Mouse (Mus musculus) intestine, embryonic 14.5 days (tissue): Measurements from ENCODE around the gene Lrrc31. TPM values are rescaled to one million over a fixed set of nuclear protein-coding genes. Genes with fewer than 3 reads are reported as not detected.

ENCODE experiments used
- ATAC-seq: fragments of 200-750 bp; cut with Nextera tagmentation; replicated peaks from 2 replicates; pipeline ENCODE4 v1.8.0; 2017; ENCODE audit warnings: low read depth, moderate number of reproducible peaks, moderate TSS enrichment, moderate library complexity; ENCODE audit not compliant: low FRiP score, low TSS enrichment
- DNase-seq: peaks from one replicate; pipeline ENCODE4 v3.0.0-alpha.2; 2018; ENCODE audit warnings: low spot score
- H3K27ac ChIP-seq: fragments of 300-500 bp; sonication (generic); 2 replicates; pipeline ENCODE4 v1.5.1; 2014; ENCODE audit warnings: low read depth, mild to moderate bottlenecking, control low read depth
- H3K27me3 ChIP-seq: fragments of 300-500 bp; sonication (generic); replicated peaks from 2 replicates; pipeline ENCODE4 v1.6.1; 2014; ENCODE audit warnings: low read length, control low read depth; ENCODE audit not compliant: control insufficient read depth, insufficient read depth
- H3K36me3 ChIP-seq: fragments of 300-500 bp; sonication (generic); 2 replicates; pipeline ENCODE4 v1.6.1; 2014; ENCODE audit warnings: low read length, control low read depth; ENCODE audit not compliant: control insufficient read depth, insufficient read depth
- H3K4me1 ChIP-seq: fragments of 300-500 bp; sonication (generic); replicated peaks from 2 replicates; pipeline ENCODE4 v1.6.1; 2014; ENCODE audit warnings: low read length, control low read depth, mixed read lengths; ENCODE audit not compliant: control insufficient read depth, insufficient read depth
- H3K4me2 ChIP-seq: fragments of 300-500 bp; sonication (generic); 2 replicates; pipeline ENCODE4 v1.6.1; 2014; ENCODE audit warnings: low read length
- H3K4me3 ChIP-seq: fragments of 300-500 bp; sonication (generic); 2 replicates; pipeline ENCODE4 v1.5.1; 2014; ENCODE audit warnings: low read depth, low read length, control low read depth, mixed read lengths
- H3K9ac ChIP-seq: fragments of 300-500 bp; sonication (generic); 2 replicates; pipeline ENCODE4 v1.6.1; 2014; ENCODE audit warnings: mild to moderate bottlenecking, low read length
- H3K9me3 ChIP-seq: fragments of 300-500 bp; sonication (generic); 2 replicates; pipeline ENCODE4 v1.6.1; 2016; ENCODE audit warnings: low read length, control low read depth; ENCODE audit not compliant: control insufficient read depth
- WGBS: fragments of 180-500 bp; shearing (Covaris S2); extraction: QIAGEN DNeasy Blood & Tissue Kit; methylation state at CpG from one replicate; pipeline ENCODE4 v1.1.7; 2014; 5-methylcytosine and 5-hydroxymethylcytosine counted together
- polyA plus RNA-seq: library from polyadenylated mRNA; unstranded; fragments of >200 nt; fragmentation: Nextera tagmentation; extraction: Ambion mirVana; gene quantifications from 2 replicates; pipeline ENCODE4 v1.2.1, GENCODE M21; 2014

The Lrrc31 gene
- polyA plus RNA-seq, 1 experiment from 2014 or later: 0.66 TPM

DNA sequence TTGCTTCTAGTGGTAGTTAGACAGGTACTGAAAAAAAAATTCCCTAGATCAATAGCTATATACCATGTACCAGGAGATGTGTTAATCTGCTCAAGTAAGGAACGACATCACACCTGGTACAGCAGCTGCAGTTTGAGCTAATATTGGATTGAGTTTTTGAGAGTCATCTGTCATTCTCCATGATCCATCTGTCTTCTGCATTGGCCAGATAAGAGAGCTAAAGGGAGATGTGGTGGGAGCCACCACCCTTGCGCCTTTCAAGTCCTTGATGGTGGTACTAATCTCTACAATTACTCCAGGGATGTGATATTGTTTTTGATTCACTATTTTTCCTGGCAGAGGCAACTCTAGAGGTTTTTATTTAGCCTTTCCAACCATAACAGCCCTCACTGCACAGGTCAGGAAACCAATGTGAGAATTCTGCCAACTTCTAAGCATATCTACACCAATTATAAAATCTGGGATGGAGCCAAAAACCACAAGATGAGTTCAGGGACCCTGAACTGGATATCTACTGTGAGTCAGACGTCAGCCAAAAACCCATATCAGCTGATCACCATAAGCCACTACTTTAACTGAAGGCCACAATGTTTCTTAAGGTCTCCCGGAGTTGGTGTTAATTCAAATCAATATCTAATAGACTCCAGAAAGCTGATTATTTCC is 7.1 kb upstream of the Lrrc31 start:
- WGBS: 81% methylated on average over 4 of the region's 4 CpGs
- no peak for DNase-seq
- H3K4me1 ChIP-seq: no peaks in the 10 kb centered on the region
- ATAC-seq: no peak
- no peak overlapping the region for H3K9ac ChIP-seq
- H3K36me3 ChIP-seq: no peaks in the 10 kb centered on the region
- H3K4me2 ChIP-seq: no peak overlapping the region
- H3K27me3 ChIP-seq: no peaks in the 10 kb centered on the region
- no peaks in the 10 kb centered on the region for H3K9me3 ChIP-seq
- no peak overlapping the region for H3K4me3 ChIP-seq
- no peak overlapping the region for H3K27ac ChIP-seq

DNA sequence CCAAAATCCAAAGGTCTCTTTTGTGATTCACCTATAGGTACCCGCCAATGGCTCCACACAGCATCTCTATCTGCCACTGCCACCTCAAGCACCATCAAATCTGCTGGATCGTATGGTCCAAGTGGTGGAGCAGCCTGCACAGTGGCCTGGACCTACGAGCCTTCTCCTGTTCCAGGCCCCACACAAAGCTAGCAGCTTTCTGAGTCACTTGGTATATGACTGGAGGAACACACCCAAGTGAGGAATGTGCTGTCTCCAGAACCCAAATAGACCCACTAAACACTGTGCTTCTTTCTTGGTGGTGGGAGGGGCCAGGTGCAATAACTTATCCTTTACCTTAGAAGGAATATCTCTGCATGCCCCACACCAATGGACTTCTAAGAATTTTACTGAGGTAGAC is 6.3 kb upstream of the Lrrc31 start:
- WGBS: 82% methylated on average over 3 of the region's 3 CpGs
- no peak for ATAC-seq
- H3K36me3 ChIP-seq: no peaks in the 10 kb centered on the region
- no peak overlapping the region for H3K4me3 ChIP-seq
- no peak overlapping the region for H3K27ac ChIP-seq
- H3K4me1 ChIP-seq: no peaks in the 10 kb centered on the region
- H3K9me3 ChIP-seq: no peaks in the 10 kb centered on the region
- no peak overlapping the region for H3K4me2 ChIP-seq
- no peak overlapping the region for H3K9ac ChIP-seq
- no peak for DNase-seq
- H3K27me3 ChIP-seq: no peaks in the 10 kb centered on the region

DNA sequence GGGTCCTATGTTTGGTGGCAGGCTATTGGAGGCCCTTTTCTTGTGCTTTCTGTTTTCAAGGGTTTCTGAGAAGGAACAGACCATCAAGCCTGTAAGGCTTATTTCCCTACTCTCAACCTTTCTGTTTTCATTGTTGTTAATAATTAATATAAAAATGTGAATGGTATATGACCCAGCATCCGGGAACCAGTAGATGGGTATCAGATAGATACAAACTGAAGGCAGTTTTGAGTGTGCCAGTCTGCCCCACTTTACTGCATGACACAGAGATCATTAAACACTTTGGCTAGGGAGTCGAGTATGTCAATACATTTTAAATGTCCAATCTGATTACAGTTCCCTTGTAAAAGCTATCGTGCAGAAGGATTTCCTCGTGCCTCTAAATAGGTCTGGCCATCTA is 1.8 kb downstream of the Lrrc31 start:
- Histone ChIP-seq H3K27me3 (no peaks in the 10 kb centered on the region), H3K27ac (no peak overlapping the region), H3K4me3 (no peak overlapping the region), H3K4me2 (no peak overlapping the region), H3K36me3 (no peaks in the 10 kb centered on the region), H3K9me3 (no peaks in the 10 kb centered on the region), H3K4me1 (0 out of 2 replicates have a peak, but pooled peaks cover 4% of the 10 kb centered on the region), H3K9ac (no peak overlapping the region)
- WGBS: 43% methylated on average over 4 of the region's 4 CpGs
- no peak for DNase-seq
- no peak; the same call in 1 of the 2 replicates for ATAC-seq

DNA sequence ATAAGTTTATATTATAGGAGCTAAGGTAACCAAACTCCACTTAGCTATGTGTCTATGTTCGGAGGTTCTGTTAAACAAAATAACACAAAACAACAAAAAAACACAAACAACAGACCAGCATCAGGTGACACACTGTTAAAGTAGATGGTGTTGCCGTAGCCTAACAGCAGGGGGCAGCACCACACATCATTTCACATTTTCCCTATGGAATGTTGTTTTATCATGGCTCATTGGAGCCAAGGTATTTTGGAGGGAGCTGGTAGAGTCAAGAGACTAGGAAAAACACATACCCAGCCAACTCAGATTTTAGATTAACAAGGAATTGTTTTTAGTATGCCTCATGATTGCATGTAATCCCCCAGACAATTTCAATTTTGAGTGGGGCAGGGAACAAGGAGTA is 3.3 kb downstream of the Lrrc31 start:
- Histone ChIP-seq H3K9me3 (no peaks in the 10 kb centered on the region), H3K9ac (no peak overlapping the region), H3K27ac (no peak overlapping the region), H3K4me2 (no peak overlapping the region), H3K36me3 (no peaks in the 10 kb centered on the region), H3K27me3 (no peaks in the 10 kb centered on the region), H3K4me3 (no peak overlapping the region), H3K4me1 (0 out of 2 replicates have a peak, but pooled peaks cover 4% of the 10 kb centered on the region)
- no peak for ATAC-seq
- DNase-seq: peak; percentile 80
- 16% methylated on average over 2 of the region's 2 CpGs for WGBS

DNA sequence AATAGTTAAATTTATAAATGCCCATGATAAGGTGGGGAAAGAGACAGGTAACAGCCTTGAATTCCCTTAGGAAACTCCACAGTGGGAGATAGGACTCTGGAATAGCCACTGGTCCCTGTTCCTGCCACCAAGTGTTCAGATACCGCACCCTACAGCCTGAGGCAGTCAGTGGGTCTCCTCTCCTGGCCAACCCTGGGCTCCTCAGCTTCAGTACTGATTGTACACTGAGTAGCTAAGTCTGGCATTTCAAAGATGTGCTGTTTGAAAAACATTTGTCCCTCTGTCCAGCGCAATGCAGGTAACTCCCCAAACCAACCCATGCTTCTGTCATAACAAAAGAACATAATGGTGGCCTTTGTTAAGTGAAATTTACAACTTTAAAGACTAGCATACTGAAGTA is 4.0 kb downstream of the Lrrc31 start:
- Histone ChIP-seq H3K27ac (no peak overlapping the region), H3K36me3 (no peaks in the 10 kb centered on the region), H3K27me3 (no peaks in the 10 kb centered on the region), H3K4me3 (no peak overlapping the region), H3K9ac (no peak overlapping the region), H3K4me2 (no peak overlapping the region), H3K9me3 (no peaks in the 10 kb centered on the region), H3K4me1 (0 out of 2 replicates have a peak, but pooled peaks cover 4% of the 10 kb centered on the region)
- DNase-seq (no peak), ATAC-seq (no peak)
- 87% methylated on average over 2 of the region's 2 CpGs for WGBS

DNA sequence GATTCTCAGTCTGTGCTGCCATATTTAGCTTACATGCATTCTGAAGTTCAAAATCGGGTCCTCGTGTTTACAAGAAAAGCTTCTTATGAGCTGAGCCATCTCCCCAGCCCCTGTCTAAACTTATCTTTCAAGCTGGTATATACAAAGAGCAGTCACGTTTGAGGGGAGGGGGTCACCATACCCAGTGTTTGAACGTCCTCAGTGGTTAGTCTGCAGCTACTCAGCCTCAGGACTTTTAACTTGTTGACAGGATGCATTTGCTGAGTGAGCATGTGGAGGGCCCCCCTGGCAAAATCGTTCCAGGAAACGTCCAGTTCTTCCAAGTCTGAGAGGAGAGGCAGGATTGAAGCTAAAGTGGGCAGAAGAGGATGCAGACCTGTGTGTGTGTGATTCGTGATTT is 8.7 kb downstream of the Lrrc31 start:
- H3K4me3 ChIP-seq: no peak overlapping the region
- no peak overlapping the region for H3K4me2 ChIP-seq
- no peaks in the 10 kb centered on the region for H3K4me1 ChIP-seq
- no peak overlapping the region for H3K27ac ChIP-seq
- WGBS: 43% methylated on average over 7 of the region's 7 CpGs
- H3K27me3 ChIP-seq: no peaks in the 10 kb centered on the region
- no peaks in the 10 kb centered on the region for H3K36me3 ChIP-seq
- ATAC-seq (no peak), DNase-seq (no peak)
- H3K9ac ChIP-seq: no peak overlapping the region
- H3K9me3 ChIP-seq: no peaks in the 10 kb centered on the region

DNA sequence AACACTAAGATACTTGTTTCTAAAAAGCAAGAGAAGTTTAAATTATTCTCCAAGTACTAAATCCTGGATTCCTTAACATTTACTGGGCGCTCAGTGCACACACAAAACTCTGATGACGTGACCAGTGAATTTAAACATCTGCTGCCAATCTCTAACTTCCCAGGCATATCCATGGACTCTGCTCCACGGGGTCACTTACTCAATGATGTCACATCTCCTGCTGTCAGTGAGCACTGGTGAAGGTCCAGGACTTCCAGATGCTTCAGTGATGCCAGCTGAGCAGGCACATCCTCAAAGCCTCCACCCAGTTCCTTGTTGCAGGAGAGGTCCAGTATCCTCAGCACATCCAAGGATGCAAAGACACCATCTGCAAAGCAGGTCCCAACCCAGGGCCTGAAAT is 12.4 kb downstream of the Lrrc31 start:
- Histone ChIP-seq H3K36me3 (no peaks in the 10 kb centered on the region), H3K9me3 (no peaks in the 10 kb centered on the region)
- 84% methylated on average over 3 of the region's 3 CpGs for WGBS

DNA sequence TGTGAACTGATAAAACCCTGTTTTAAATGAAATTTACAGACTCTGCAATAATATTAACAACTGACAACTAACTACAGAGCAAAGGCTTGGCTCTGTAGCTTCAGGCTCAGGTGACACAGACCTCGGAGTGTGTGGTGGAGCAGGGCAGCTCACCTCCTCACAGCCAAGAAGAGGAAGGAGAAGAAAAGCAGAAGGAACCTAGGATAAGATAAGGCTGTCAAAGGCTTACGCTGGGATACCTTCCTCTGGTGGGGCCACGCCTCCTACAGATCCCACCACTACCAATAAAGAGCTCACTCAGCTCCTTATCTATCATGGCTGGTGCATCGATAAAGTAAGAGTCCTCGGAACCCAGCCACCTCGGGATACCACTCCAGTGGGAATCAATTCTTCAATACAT is 16.5 kb downstream of the Lrrc31 start:
- ATAC-seq: no peak
- H3K27ac ChIP-seq: no peak overlapping the region
- H3K4me1 ChIP-seq: no peaks in the 10 kb centered on the region
- no peak overlapping the region for H3K9ac ChIP-seq
- H3K4me3 ChIP-seq: no peak overlapping the region
- no peak overlapping the region for H3K4me2 ChIP-seq
- whole genome bisulfite sequencing: 60% methylated on average over 6 of the region's 6 CpGs
- no peaks in the 10 kb centered on the region for H3K36me3 ChIP-seq
- DNase-seq: no peak
- H3K27me3 ChIP-seq: no peaks in the 10 kb centered on the region
- no peaks in the 10 kb centered on the region for H3K9me3 ChIP-seq

More for the DNA sequence above, 12.4 kb downstream of the Lrrc31 start:
- Histone ChIP-seq H3K4me3 (no peak overlapping the region), H3K27me3 (no peaks in the 10 kb centered on the region), H3K4me1 (no peaks in the 10 kb centered on the region), H3K27ac (no peak overlapping the region), H3K4me2 (no peak overlapping the region), H3K9ac (no peak overlapping the region)
- DNase-seq (peak; percentile 45), ATAC-seq (no peak)

DNA sequence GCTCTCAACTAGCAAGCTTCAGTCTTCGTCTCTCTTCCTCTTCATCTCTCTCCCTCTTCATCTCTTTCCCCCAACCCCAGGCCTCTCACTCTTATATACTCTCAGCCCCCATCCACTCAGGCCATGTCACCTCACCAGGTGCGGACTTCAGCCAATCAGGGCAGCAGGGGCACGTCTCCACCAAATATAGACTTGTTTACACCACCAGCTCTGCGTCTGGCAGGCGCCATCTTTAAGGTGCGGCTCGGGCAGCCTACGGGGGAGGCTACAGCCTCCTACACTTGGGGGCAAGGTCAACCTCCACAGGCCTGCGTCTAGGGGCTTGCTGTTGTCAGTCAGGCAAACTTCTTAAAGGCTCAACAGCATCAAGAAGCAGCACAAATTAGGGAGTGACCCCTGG is 41.2 kb downstream of the Lrrc31 start:
- H3K4me2 ChIP-seq: no peak overlapping the region
- ATAC-seq: no peak
- WGBS: 78% methylated on average over 9 of the region's 9 CpGs

More for the DNA sequence above, 41.2 kb downstream of the Lrrc31 start:
- Histone ChIP-seq H3K36me3 (no peaks in the 10 kb centered on the region), H3K9me3 (no peaks in the 10 kb centered on the region), H3K9ac (no peak overlapping the region), H3K4me3 (no peak overlapping the region), H3K27ac (no peak overlapping the region), H3K4me1 (no peaks in the 10 kb centered on the region), H3K27me3 (no peaks in the 10 kb centered on the region)
- no peak for DNase-seq
